Mouse (Mus musculus) hindbrain, embryonic 16.5 days (tissue): ENCODE data around the gene Coro2a. TPM values are rescaled to one million over a fixed set of nuclear protein-coding genes. Genes with fewer than 3 reads are reported as not detected.

ENCODE experiments used
- ATAC-seq: fragments of 200-750 bp; cut with Nextera tagmentation; 2 replicates; pipeline ENCODE4 v1.8.0; 2017; ENCODE audit warnings: moderate TSS enrichment, moderate library complexity
- H3K27ac ChIP-seq: fragments of 300-500 bp; sonication (generic); 2 replicates; pipeline ENCODE4 v1.5.1; 2014; ENCODE audit warnings: low read depth, mild to moderate bottlenecking, control low read depth, low read length, moderate library complexity
- H3K27me3 ChIP-seq: fragments of 300-500 bp; sonication (generic); replicated peaks from 2 replicates; pipeline ENCODE4 v1.6.1; 2014; ENCODE audit warnings: low read length; ENCODE audit not compliant: control insufficient read depth, insufficient read depth
- H3K36me3 ChIP-seq: fragments of 300-500 bp; sonication (generic); 2 replicates; pipeline ENCODE4 v1.6.1; 2014; ENCODE audit warnings: mild to moderate bottlenecking, low read length, moderate library complexity, mixed read lengths; ENCODE audit not compliant: control insufficient read depth, insufficient read depth
- H3K4me1 ChIP-seq: fragments of 300-500 bp; sonication (generic); 2 replicates; pipeline ENCODE4 v1.6.1; 2014; ENCODE audit warnings: low read depth, low read length; ENCODE audit not compliant: control insufficient read depth, insufficient read depth
- H3K4me2 ChIP-seq: fragments of 300-500 bp; sonication (generic); 2 replicates; pipeline ENCODE4 v1.6.1; 2014; ENCODE audit warnings: mild to moderate bottlenecking, low read length, control low read depth, moderate library complexity
- H3K4me3 ChIP-seq: fragments of 300-500 bp; sonication (generic); 2 replicates; pipeline ENCODE4 v1.5.1; 2014; ENCODE audit warnings: mild to moderate bottlenecking, low read length, control low read depth, moderate library complexity
- H3K9ac ChIP-seq: fragments of 300-500 bp; sonication (generic); 2 replicates; pipeline ENCODE4 v1.6.1; 2014; ENCODE audit warnings: low read depth, mild to moderate bottlenecking, control low read depth, low read length, moderate library complexity
- H3K9me3 ChIP-seq: fragments of 300-500 bp; sonication (generic); 2 replicates; pipeline ENCODE4 v1.6.1; 2014; ENCODE audit warnings: mild to moderate bottlenecking, low read length, moderate library complexity; ENCODE audit not compliant: control insufficient read depth
- WGBS: fragments of 180-500 bp; shearing (Covaris S2); extraction: QIAGEN DNeasy Blood & Tissue Kit; methylation state at CpG from one replicate; pipeline ENCODE4 v1.1.7; 2014; 5-methylcytosine and 5-hydroxymethylcytosine counted together
- polyA plus RNA-seq: library from polyadenylated mRNA; unstranded; fragments of >200 nt; fragmentation: Nextera tagmentation; extraction: Ambion mirVana; gene quantifications from 2 replicates; pipeline ENCODE4 v1.2.1, GENCODE M21; 2015

Coro2a gene
- polyA plus RNA-seq, 1 experiment from 2014 or later = 7.9 TPM

GRCm38 (mm10) chr4:46572616-46573015 is 29.4 kb downstream of the Coro2a start:
- Histone ChIP-seq H3K4me2 (no peak overlapping the region), H3K4me3 (no peak overlapping the region), H3K9ac (no peak overlapping the region), H3K27me3 (no peaks in the 10 kb centered on the region), H3K4me1 (no peaks in the 10 kb centered on the region), H3K27ac (no peak overlapping the region), H3K9me3 (peaks cover 7% of the 10 kb centered on the region; the same call in 1 of the 2 replicates), H3K36me3 (peaks cover 8% of the 10 kb centered on the region)
- ATAC-seq = no peak
- 82% methylated on average over 4 of the region's 4 CpGs for WGBS

GRCm38 (mm10) chr4:46571744-46572143 is 30.3 kb downstream of the Coro2a start:
- Histone ChIP-seq H3K9me3 (peaks cover 7% of the 10 kb centered on the region; the same call in 1 of the 2 replicates), H3K27me3 (no peaks in the 10 kb centered on the region), H3K4me2 (no peak overlapping the region), H3K4me3 (no peak overlapping the region), H3K36me3 (peaks cover 8% of the 10 kb centered on the region), H3K9ac (no peak overlapping the region), H3K4me1 (no peaks in the 10 kb centered on the region), H3K27ac (no peak overlapping the region)
- WGBS = 92% methylated on average over 9 of the region's 9 CpGs
- no peak for ATAC-seq

GRCm38 (mm10) chr4:46569671-46570070 is 32.3 kb downstream of the Coro2a start:
- ATAC-seq = peak; percentile 81

GRCm38 (mm10) chr4:46568169-46568568 is 33.8 kb downstream of the Coro2a start:
- no peaks in the 10 kb centered on the region for H3K36me3 ChIP-seq
- no peak overlapping the region for H3K27ac ChIP-seq
- no peaks in the 10 kb centered on the region for H3K4me1 ChIP-seq
- WGBS = 89% methylated on average over 8 of the region's 8 CpGs
- no peak overlapping the region for H3K4me3 ChIP-seq
- H3K9me3 ChIP-seq = peaks cover 3% of the 10 kb centered on the region; the same call in 1 of the 2 replicates
- H3K27me3 ChIP-seq = no peaks in the 10 kb centered on the region
- H3K4me2 ChIP-seq = no peak overlapping the region
- no peak overlapping the region for H3K9ac ChIP-seq
- ATAC-seq = no peak

More at GRCm38 (mm10) chr4:46569671-46570070, 32.3 kb downstream of the Coro2a start:
- no peak overlapping the region for H3K27ac ChIP-seq
- 32% methylated on average over 5 of the region's 5 CpGs for WGBS
- no peak overlapping the region for H3K4me3 ChIP-seq
- no peaks in the 10 kb centered on the region for H3K4me1 ChIP-seq
- H3K9me3 ChIP-seq = peaks cover 4% of the 10 kb centered on the region; the same call in 1 of the 2 replicates
- H3K27me3 ChIP-seq = no peaks in the 10 kb centered on the region
- peaks cover 8% of the 10 kb centered on the region for H3K36me3 ChIP-seq
- H3K4me2 ChIP-seq = no peak overlapping the region
- no peak overlapping the region for H3K9ac ChIP-seq

- no peaks in the 10 kb centered on the region for H3K4me1 ChIP-seq
- ATAC-seq = no peak
- no peaks in the 10 kb centered on the region for H3K27me3 ChIP-seq
- no peak overlapping the region for H3K4me2 ChIP-seq
- H3K36me3 ChIP-seq = no peaks in the 10 kb centered on the region
- WGBS = 72% methylated on average over 8 of the region's 8 CpGs
- no peak overlapping the region for H3K9ac ChIP-seq
- H3K9me3 ChIP-seq = peaks cover 3% of the 10 kb centered on the region; the same call in 1 of the 2 replicates
- H3K4me3 ChIP-seq = no peak overlapping the region
- H3K27ac ChIP-seq = no peak overlapping the region
Measured at GRCm38 (mm10) chr4:46566931-46567671, 34.9 kb downstream of the Coro2a start.

- Histone ChIP-seq H3K4me3 (no peak overlapping the region), H3K27me3 (no peaks in the 10 kb centered on the region), H3K36me3 (no peaks in the 10 kb centered on the region), H3K4me1 (no peaks in the 10 kb centered on the region), H3K9me3 (no peaks in the 10 kb centered on the region), H3K9ac (no peak overlapping the region), H3K4me2 (no peak overlapping the region), H3K27ac (no peak overlapping the region)
- ATAC-seq = no peak
- WGBS = 88% methylated on average over 4 of the region's 4 CpGs
Measured at GRCm38 (mm10) chr4:46565393-46565955, 36.5 kb downstream of the Coro2a start.

- Histone ChIP-seq H3K36me3 (no peaks in the 10 kb centered on the region), H3K27me3 (no peaks in the 10 kb centered on the region), H3K9me3 (no peaks in the 10 kb centered on the region), H3K9ac (no peak overlapping the region), H3K4me2 (no peak overlapping the region), H3K27ac (no peak overlapping the region), H3K4me1 (no peaks in the 10 kb centered on the region), H3K4me3 (no peak overlapping the region)
- WGBS = 94% methylated on average over 4 of the region's 4 CpGs
- ATAC-seq = no peak
Measured at GRCm38 (mm10) chr4:46564247-46564646, 37.8 kb downstream of the Coro2a start.

GRCm38 (mm10) chr4:46563847-46564246 is 38.2 kb downstream of the Coro2a start:
- Histone ChIP-seq H3K4me3 (no peak overlapping the region), H3K36me3 (no peaks in the 10 kb centered on the region), H3K27ac (no peak overlapping the region), H3K4me1 (no peaks in the 10 kb centered on the region), H3K9me3 (no peaks in the 10 kb centered on the region), H3K9ac (no peak overlapping the region), H3K27me3 (no peaks in the 10 kb centered on the region), H3K4me2 (no peak overlapping the region)
- ATAC-seq = no peak
- WGBS = 63% methylated on average over 10 of the region's 10 CpGs

GRCm38 (mm10) chr4:46562841-46563240 is 39.2 kb downstream of the Coro2a start:
- WGBS = 96% methylated on average over 14 of the region's 14 CpGs
- ATAC-seq = no peak

More at GRCm38 (mm10) chr4:46562841-46563240, 39.2 kb downstream of the Coro2a start:
- Histone ChIP-seq H3K9ac (no peak overlapping the region), H3K36me3 (no peaks in the 10 kb centered on the region), H3K4me3 (no peak overlapping the region), H3K27ac (no peak overlapping the region), H3K27me3 (no peaks in the 10 kb centered on the region), H3K4me1 (no peaks in the 10 kb centered on the region), H3K4me2 (no peak overlapping the region), H3K9me3 (no peaks in the 10 kb centered on the region)
